Mouse (Mus musculus) stomach, embryonic 16.5 days (tissue): ENCODE results near the gene Ncam1. TPM values are rescaled to one million over a fixed set of nuclear protein-coding genes. Genes with fewer than 3 reads are reported as not detected.

Source experiments
- ATAC-seq: fragments of 200-750 bp; cut with Nextera tagmentation; 2 replicates; pipeline ENCODE4 v1.8.0; 2017; ENCODE audit warnings: moderate number of reproducible peaks, moderate TSS enrichment; ENCODE audit not compliant: insufficient read depth, low FRiP score
- H3K27ac ChIP-seq: fragments of 300-500 bp; sonication (generic); 2 replicates; pipeline ENCODE4 v1.5.1; 2014; ENCODE audit warnings: low read length
- H3K27me3 ChIP-seq: fragments of 300-500 bp; sonication (generic); 2 replicates; pipeline ENCODE4 v1.6.1; 2014; ENCODE audit warnings: low read length, control low read depth, mixed read lengths; ENCODE audit not compliant: control insufficient read depth, insufficient read depth
- H3K36me3 ChIP-seq: fragments of 300-500 bp; sonication (generic); 2 replicates; pipeline ENCODE4 v1.6.1; 2014; ENCODE audit warnings: low read length; ENCODE audit not compliant: control insufficient read depth, insufficient read depth
- H3K4me1 ChIP-seq: fragments of 300-500 bp; sonication (generic); 2 replicates; pipeline ENCODE4 v1.6.1; 2014; ENCODE audit warnings: low read length, control low read depth, mixed read lengths; ENCODE audit not compliant: control insufficient read depth, insufficient read depth
- H3K4me2 ChIP-seq: fragments of 300-500 bp; sonication (generic); 2 replicates; pipeline ENCODE4 v1.6.1; 2014; ENCODE audit warnings: low read depth, low read length, mixed read lengths
- H3K4me3 ChIP-seq: fragments of 300-500 bp; sonication (generic); replicated peaks from 2 replicates; pipeline ENCODE4 v1.5.1; 2014; ENCODE audit warnings: mild to moderate bottlenecking, low read length
- H3K9ac ChIP-seq: fragments of 300-500 bp; sonication (generic); 2 replicates; pipeline ENCODE4 v1.6.1; 2014; ENCODE audit warnings: low read length
- H3K9me3 ChIP-seq: fragments of 300-500 bp; sonication (generic); replicated peaks from 2 replicates; pipeline ENCODE4 v1.6.1; 2016; ENCODE audit warnings: low read length, control low read depth; ENCODE audit not compliant: control insufficient read depth
- WGBS: fragments of 180-500 bp; shearing (Covaris S2); extraction: QIAGEN DNeasy Blood & Tissue Kit; methylation state at CpG from one replicate; pipeline ENCODE4 v1.1.7; 2014; 5-methylcytosine and 5-hydroxymethylcytosine counted together
- polyA plus RNA-seq: library from polyadenylated mRNA; unstranded; fragments of >200 nt; fragmentation: Nextera tagmentation; extraction: Ambion mirVana; gene quantifications from 2 replicates; pipeline ENCODE4 v1.2.1, GENCODE M21; 2015

The Ncam1 gene
- polyA plus RNA-seq, 1 experiment from 2014 or later, result 114 TPM

GRCm38 (mm10) chr9:49679270-49679669, 119.5 kb downstream of the Ncam1 start:
- H3K4me1 ChIP-seq, result no peaks in the 10 kb centered on the region
- H3K36me3 ChIP-seq, result no peaks in the 10 kb centered on the region
- 62% methylated on average over 3 of the region's 3 CpGs for WGBS
- H3K9ac ChIP-seq, result no peak overlapping the region
- no peak for ATAC-seq
- H3K27ac ChIP-seq, result no peak overlapping the region
- H3K27me3 ChIP-seq, result no peaks in the 10 kb centered on the region
- no peak overlapping the region for H3K4me2 ChIP-seq
- H3K4me3 ChIP-seq, result no peak overlapping the region
- H3K9me3 ChIP-seq, result no peaks in the 10 kb centered on the region

- Histone ChIP-seq H3K36me3 (no peaks in the 10 kb centered on the region), H3K9ac (no peak overlapping the region), H3K9me3 (no peaks in the 10 kb centered on the region), H3K27me3 (no peaks in the 10 kb centered on the region), H3K27ac (no peak overlapping the region), H3K4me2 (no peak overlapping the region), H3K4me3 (no peak overlapping the region), H3K4me1 (no peaks in the 10 kb centered on the region)
- no peak for ATAC-seq
- WGBS, result 67% methylated on average over 9 of the region's 9 CpGs
Observed at GRCm38 (mm10) chr9:49675696-49676465, 122.8 kb downstream of the Ncam1 start.

GRCm38 (mm10) chr9:49672646-49673199, 126.0 kb downstream of the Ncam1 start:
- Histone ChIP-seq H3K27ac (no peak overlapping the region), H3K4me2 (no peak overlapping the region)
- ATAC-seq, result no peak

GRCm38 (mm10) chr9:49667066-49667465, 131.7 kb downstream of the Ncam1 start:
- no peak overlapping the region for H3K27ac ChIP-seq
- no peak for ATAC-seq
- H3K9me3 ChIP-seq, result no peaks in the 10 kb centered on the region
- no peak overlapping the region for H3K4me3 ChIP-seq
- no peak overlapping the region for H3K4me2 ChIP-seq
- peaks cover 3% of the 10 kb centered on the region; the same call in 1 of the 2 replicates for H3K4me1 ChIP-seq
- H3K27me3 ChIP-seq, result no peaks in the 10 kb centered on the region
- no peak overlapping the region for H3K9ac ChIP-seq
- no peaks in the 10 kb centered on the region for H3K36me3 ChIP-seq

More at GRCm38 (mm10) chr9:49672646-49673199, 126.0 kb downstream of the Ncam1 start:
- Histone ChIP-seq H3K36me3 (no peaks in the 10 kb centered on the region), H3K9me3 (no peaks in the 10 kb centered on the region), H3K4me1 (no peaks in the 10 kb centered on the region), H3K9ac (no peak overlapping the region), H3K27me3 (no peaks in the 10 kb centered on the region), H3K4me3 (no peak overlapping the region)
- 69% methylated on average over 6 of the region's 6 CpGs for WGBS

- Histone ChIP-seq H3K27ac (no peak overlapping the region), H3K9ac (no peak overlapping the region), H3K4me3 (no peak overlapping the region), H3K4me1 (peaks cover 3% of the 10 kb centered on the region; the same call in 1 of the 2 replicates), H3K9me3 (no peaks in the 10 kb centered on the region), H3K27me3 (no peaks in the 10 kb centered on the region), H3K4me2 (no peak overlapping the region), H3K36me3 (no peaks in the 10 kb centered on the region)
- WGBS, result 41% methylated on average over 5 of the region's 5 CpGs
- ATAC-seq, result no peak
Observed at GRCm38 (mm10) chr9:49665361-49665760, 133.4 kb downstream of the Ncam1 start.

GRCm38 (mm10) chr9:49663927-49664320, 134.8 kb downstream of the Ncam1 start:
- peaks cover 3% of the 10 kb centered on the region; the same call in 1 of the 2 replicates for H3K4me1 ChIP-seq
- 94% methylated on average over 8 of the region's 8 CpGs for WGBS
- H3K9ac ChIP-seq, result no peak overlapping the region
- no peak overlapping the region for H3K27ac ChIP-seq
- no peak overlapping the region for H3K4me3 ChIP-seq
- H3K4me2 ChIP-seq, result no peak overlapping the region
- H3K9me3 ChIP-seq, result no peaks in the 10 kb centered on the region
- ATAC-seq, result no peak
- H3K36me3 ChIP-seq, result no peaks in the 10 kb centered on the region
- no peaks in the 10 kb centered on the region for H3K27me3 ChIP-seq

- Histone ChIP-seq H3K36me3 (no peaks in the 10 kb centered on the region), H3K4me3 (no peak overlapping the region), H3K9ac (no peak overlapping the region), H3K4me2 (no peak overlapping the region), H3K27me3 (no peaks in the 10 kb centered on the region), H3K4me1 (peaks cover 3% of the 10 kb centered on the region; the same call in 1 of the 2 replicates), H3K9me3 (no peaks in the 10 kb centered on the region), H3K27ac (no peak overlapping the region)
- WGBS, result 83% methylated on average over 8 of the region's 8 CpGs
- ATAC-seq, result no peak
Observed at GRCm38 (mm10) chr9:49662958-49663926, 135.5 kb downstream of the Ncam1 start.

GRCm38 (mm10) chr9:49661480-49661879, 137.2 kb downstream of the Ncam1 start:
- Histone ChIP-seq H3K27ac (no peak overlapping the region), H3K4me2 (no peak overlapping the region), H3K36me3 (no peaks in the 10 kb centered on the region), H3K9me3 (no peaks in the 10 kb centered on the region), H3K4me1 (peaks cover 3% of the 10 kb centered on the region; the same call in 1 of the 2 replicates), H3K27me3 (no peaks in the 10 kb centered on the region), H3K9ac (no peak overlapping the region), H3K4me3 (no peak overlapping the region)
- ATAC-seq, result no peak
- WGBS, result 98% methylated on average over 2 of the region's 2 CpGs
